Mouse (Mus musculus): ENCODE measurements around the gene Cidec. TPM values are rescaled to one million over a fixed set of nuclear protein-coding genes. Genes with fewer than 3 reads are reported as not detected.

Gene Cidec
- total and polyA plus RNA-seq, 2 experiments: 0.92 to 1.5 TPM

GRCm38 (mm10) chr6:113437135-113437534 is 1.6 kb upstream of the Cidec start:
- Histone ChIP-seq H3K27ac (replicated peaks; ENCODE audit: insufficient read depth, low read depth, low read length) (no peak overlapping the region; the same call in 1 of the 2 replicates), H3K27me3 (ENCODE audit: control insufficient read depth, insufficient read depth, low read length) (no peaks in the 10 kb centered on the region), H3K36me3 (ENCODE audit: control insufficient read depth, insufficient read depth, low read length) (peaks cover 11% of the 10 kb centered on the region; the same call in 1 of the 2 replicates), H3K9ac (ENCODE audit: low read depth, low read length) (no peak overlapping the region), H3K4me3 (ENCODE audit: insufficient read depth, low read depth, low read length) (no peak overlapping the region), H3K79me2 (ENCODE audit: control insufficient read depth, insufficient read depth, low read length) (peaks cover 16% of the 10 kb centered on the region; the same call in 1 of the 2 replicates), H3K4me1 (ENCODE audit: control insufficient read depth, insufficient read depth, low read length) (peaks cover 46% of the 10 kb centered on the region)
- DNase-seq (ENCODE audit: extremely low read depth, low read depth, low spot score): no peak
- TF ChIP-seq POLR2A (IDR thresholded peaks at IDR 0.05; ENCODE audit: extremely low read depth, insufficient read depth, low read length) (no peak), CTCF (IDR thresholded peaks at IDR 0.05; ENCODE audit: low read depth, low read length) (no peak)
- 92% methylated on average over 12 of the region's 12 CpGs for WGBS

GRCm38 (mm10) chr6:113434691-113435090 is 869 bp downstream of the Cidec start:
- peaks cover 11% of the 10 kb centered on the region; the same call in 1 of the 2 replicates for H3K36me3 ChIP-seq (ENCODE audit: control insufficient read depth, insufficient read depth, low read length)
- H3K79me2 ChIP-seq (ENCODE audit: control insufficient read depth, insufficient read depth, low read length): peaks cover 25% of the 10 kb centered on the region; the same call in 1 of the 2 replicates
- peak overlapping the region; percentile 23; the same call in 1 of the 2 replicates for H3K9ac ChIP-seq (ENCODE audit: low read depth, low read length)
- WGBS: 28% methylated on average over 7 of the region's 7 CpGs
- H3K27ac ChIP-seq (replicated peaks; ENCODE audit: insufficient read depth, low read depth, low read length): peak overlapping the region; percentile 66
- peak; percentile 82 for DNase-seq (ENCODE audit: extremely low read depth, low read depth, low spot score)
- H3K4me1 ChIP-seq (ENCODE audit: control insufficient read depth, insufficient read depth, low read length): peaks cover 46% of the 10 kb centered on the region
- no peak for TF ChIP-seq POLR2A (IDR thresholded peaks at IDR 0.05; ENCODE audit: extremely low read depth, insufficient read depth, low read length)
- TF ChIP-seq CTCF (IDR thresholded peaks at IDR 0.05; ENCODE audit: low read depth, low read length): no peak
- H3K4me3 ChIP-seq (ENCODE audit: insufficient read depth, low read depth, low read length): no peak overlapping the region
- H3K27me3 ChIP-seq (ENCODE audit: control insufficient read depth, insufficient read depth, low read length): no peaks in the 10 kb centered on the region

GRCm38 (mm10) chr6:113433661-113434060 is 1.9 kb downstream of the Cidec start:
- peak; percentile 42 for DNase-seq (ENCODE audit: extremely low read depth, low read depth, low spot score)
- Histone ChIP-seq H3K79me2 (ENCODE audit: control insufficient read depth, insufficient read depth, low read length) (peaks cover 30% of the 10 kb centered on the region; the same call in 1 of the 2 replicates), H3K36me3 (ENCODE audit: control insufficient read depth, insufficient read depth, low read length) (peaks cover 11% of the 10 kb centered on the region; the same call in 1 of the 2 replicates), H3K27me3 (ENCODE audit: control insufficient read depth, insufficient read depth, low read length) (no peaks in the 10 kb centered on the region), H3K9ac (ENCODE audit: low read depth, low read length) (no peak overlapping the region), H3K4me1 (ENCODE audit: control insufficient read depth, insufficient read depth, low read length) (peaks cover 41% of the 10 kb centered on the region), H3K4me3 (ENCODE audit: insufficient read depth, low read depth, low read length) (no peak overlapping the region), H3K27ac (replicated peaks; ENCODE audit: insufficient read depth, low read depth, low read length) (peak overlapping the region; percentile 66)
- 34% methylated on average over 3 of the region's 3 CpGs for WGBS
- TF ChIP-seq CTCF (IDR thresholded peaks at IDR 0.05; ENCODE audit: low read depth, low read length) (no peak), POLR2A (IDR thresholded peaks at IDR 0.05; ENCODE audit: extremely low read depth, insufficient read depth, low read length) (no peak)

- DNase-seq (ENCODE audit: extremely low read depth, low read depth, low spot score): no peak
- Histone ChIP-seq H3K9ac (ENCODE audit: low read depth, low read length) (peak overlapping the region; percentile 22; the same call in 1 of the 2 replicates), H3K27me3 (ENCODE audit: control insufficient read depth, insufficient read depth, low read length) (no peaks in the 10 kb centered on the region), H3K4me1 (ENCODE audit: control insufficient read depth, insufficient read depth, low read length) (peaks cover 35% of the 10 kb centered on the region), H3K27ac (replicated peaks; ENCODE audit: insufficient read depth, low read depth, low read length) (peak overlapping the region; percentile 78; the same call in 1 of the 2 replicates), H3K4me3 (ENCODE audit: insufficient read depth, low read depth, low read length) (no peak overlapping the region), H3K36me3 (ENCODE audit: control insufficient read depth, insufficient read depth, low read length) (peaks cover 9% of the 10 kb centered on the region; the same call in 1 of the 2 replicates), H3K79me2 (ENCODE audit: control insufficient read depth, insufficient read depth, low read length) (peaks cover 35% of the 10 kb centered on the region; the same call in 1 of the 2 replicates)
- TF ChIP-seq POLR2A (IDR thresholded peaks at IDR 0.05; ENCODE audit: extremely low read depth, insufficient read depth, low read length) (no peak), CTCF (IDR thresholded peaks at IDR 0.05; ENCODE audit: low read depth, low read length) (no peak)
- WGBS: 31% methylated on average over 3 of the region's 3 CpGs
These were observed 3.8 kb downstream of the Cidec start for GRCm38 (mm10) chr6:113431801-113432200.

- no peak for TF ChIP-seq CTCF (IDR thresholded peaks at IDR 0.05; ENCODE audit: low read depth, low read length)
- TF ChIP-seq POLR2A (IDR thresholded peaks at IDR 0.05; ENCODE audit: extremely low read depth, insufficient read depth, low read length): no peak
- DNase-seq (ENCODE audit: extremely low read depth, low read depth, low spot score): peak; percentile 76
- Histone ChIP-seq H3K27me3 (ENCODE audit: control insufficient read depth, insufficient read depth, low read length) (no peaks in the 10 kb centered on the region), H3K79me2 (ENCODE audit: control insufficient read depth, insufficient read depth, low read length) (peaks cover 35% of the 10 kb centered on the region; the same call in 1 of the 2 replicates), H3K4me3 (ENCODE audit: insufficient read depth, low read depth, low read length) (peak overlapping the region; percentile 58), H3K9ac (ENCODE audit: low read depth, low read length) (peak overlapping the region; percentile 65), H3K27ac (replicated peaks; ENCODE audit: insufficient read depth, low read depth, low read length) (peak overlapping the region; percentile 82), H3K4me1 (ENCODE audit: control insufficient read depth, insufficient read depth, low read length) (peaks cover 35% of the 10 kb centered on the region), H3K36me3 (ENCODE audit: control insufficient read depth, insufficient read depth, low read length) (peaks cover 9% of the 10 kb centered on the region; the same call in 1 of the 2 replicates)
- 15% methylated on average over 3 of the region's 3 CpGs for WGBS
These were observed 4.7 kb downstream of the Cidec start for GRCm38 (mm10) chr6:113430846-113431245.

GRCm38 (mm10) chr6:113429965-113430364 is 5.6 kb downstream of the Cidec start:
- H3K4me1 ChIP-seq (ENCODE audit: control insufficient read depth, insufficient read depth, low read length): peaks cover 34% of the 10 kb centered on the region
- peak overlapping the region; percentile 58 for H3K4me3 ChIP-seq (ENCODE audit: insufficient read depth, low read depth, low read length)
- no peaks in the 10 kb centered on the region for H3K27me3 ChIP-seq (ENCODE audit: control insufficient read depth, insufficient read depth, low read length)
- peak overlapping the region; percentile 82 for H3K27ac ChIP-seq (replicated peaks; ENCODE audit: insufficient read depth, low read depth, low read length)
- H3K9ac ChIP-seq (ENCODE audit: low read depth, low read length): peak overlapping the region; percentile 82
- DNase-seq (ENCODE audit: extremely low read depth, low read depth, low spot score): peak; percentile 80
- peaks cover 2% of the 10 kb centered on the region; the same call in 1 of the 2 replicates for H3K36me3 ChIP-seq (ENCODE audit: control insufficient read depth, insufficient read depth, low read length)
- 20% methylated on average over 3 of the region's 3 CpGs for WGBS
- peaks cover 28% of the 10 kb centered on the region; the same call in 1 of the 2 replicates for H3K79me2 ChIP-seq (ENCODE audit: control insufficient read depth, insufficient read depth, low read length)
- no peak for TF ChIP-seq CTCF (IDR thresholded peaks at IDR 0.05; ENCODE audit: low read depth, low read length)
